Comparison of ENCODE assay signal across 10 mouse cellular contexts in the genomic region with DNA sequence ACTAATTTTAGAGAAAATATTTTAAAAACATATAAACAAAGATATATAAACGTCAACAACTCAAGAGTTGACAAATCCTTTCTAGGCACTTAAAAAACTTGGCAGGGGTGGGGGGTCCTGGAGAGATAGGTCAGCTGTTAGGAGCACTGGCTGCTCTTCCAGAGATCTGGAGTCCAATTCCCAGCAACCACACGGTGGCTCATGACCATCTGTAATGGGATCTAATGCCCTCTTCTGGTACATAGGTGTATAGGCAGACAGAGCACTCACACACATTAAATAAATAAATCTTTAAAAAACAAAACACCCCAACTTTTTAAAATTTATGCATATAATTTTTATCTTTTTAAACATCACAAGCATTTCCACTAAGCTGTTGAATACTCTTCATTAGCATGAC. TPM values are rescaled to one million over a fixed set of nuclear protein-coding genes. Genes with fewer than 3 reads are reported as not detected.
DNase-seq lines count a peak whose midpoint lies in the region; ATAC-seq and TF ChIP-seq lines count a peak whose summit lies in the region.
"Had no signal": no experiment of that assay in that cellular context is flagged by ENCODE, and none has a peak within 500 bp of the region (broad histone marks: within the 10 kb centered on the region; RNA-seq: fewer than 3 reads in every experiment).

No protein-coding gene starts in this region.

- peak; percentile 62 for TF ChIP-seq CTCF in forebrain, postnatal 0 days (IDR thresholded peaks at IDR 0.05; ENCODE audit: low read depth)
- peak; percentile 48 for TF ChIP-seq CTCF in liver, adult 2 months (IDR thresholded peaks at IDR 0.05; ENCODE audit: low read depth, low read length)

- H3K9ac ChIP-seq in forebrain, postnatal 0 days = no peak overlapping the region
- H3K9ac ChIP-seq in forebrain, embryonic 13.5 days = no peak overlapping the region
- no peak overlapping the region for H3K9ac ChIP-seq in liver, adult 2 months (ENCODE audit: low read depth, low read length)
- no peak overlapping the region for H3K9ac ChIP-seq in liver, embryonic 12.5 days

- no peak for TF ChIP-seq POLR2A in liver, adult 2 months (IDR thresholded peaks at IDR 0.05; ENCODE audit: extremely low read depth, insufficient read depth, low read length)

- DNase-seq in forebrain, postnatal 0 days = no peak
- DNase-seq in liver, adult 2 months (ENCODE audit: extremely low read depth, low read depth, low spot score) = peak; percentile 38
- peak; percentile 37 for DNase-seq in MN1 (ENCODE audit: low spot score)
- DNase-seq in layer of hippocampus, adult 9-10 months (ENCODE audit: low spot score) = no peak
- DNase-seq: layer of hippocampus, adult 9-11 months had no signal

- no peak overlapping the region for H3K4me3 ChIP-seq in forebrain, postnatal 0 days (ENCODE audit: low read depth, low read length)
- no peak overlapping the region for H3K4me3 ChIP-seq in forebrain, embryonic 13.5 days
- no peak overlapping the region for H3K4me3 ChIP-seq in liver, adult 2 months (ENCODE audit: insufficient read depth, low read depth, low read length)
- no peak overlapping the region for H3K4me3 ChIP-seq in liver, embryonic 12.5 days

- H3K27me3 ChIP-seq in forebrain, postnatal 0 days (ENCODE audit: insufficient read depth, low read length) = no peaks in the 10 kb centered on the region
- no peaks in the 10 kb centered on the region for H3K27me3 ChIP-seq in forebrain, embryonic 13.5 days
- H3K27me3 ChIP-seq in liver, adult 2 months (ENCODE audit: control insufficient read depth, insufficient read depth, low read length) = no peaks in the 10 kb centered on the region
- H3K27me3 ChIP-seq in liver, embryonic 12.5 days (replicated peaks) = no peaks in the 10 kb centered on the region

- WGBS in forebrain, postnatal 0 days = 13% methylated on average over 2 of the region's 2 CpGs
- 11% methylated on average over 2 of the region's 2 CpGs for WGBS in forebrain, embryonic 13.5 days
- 18% methylated on average over 2 of the region's 2 CpGs for WGBS in liver, adult 2 months
- WGBS in liver, embryonic 12.5 days (ENCODE audit: insufficient replicate concordance) = 13% methylated on average over 2 of the region's 2 CpGs

- H3K4me2 ChIP-seq in forebrain, postnatal 0 days (ENCODE audit: low read depth) = no peak overlapping the region
- H3K4me2 ChIP-seq in forebrain, embryonic 13.5 days = no peak overlapping the region
- H3K4me2 ChIP-seq in liver, embryonic 12.5 days = no peak overlapping the region
- H3K4me2 ChIP-seq: heart, embryonic 11.5 days had no signal

- ATAC-seq in forebrain, postnatal 0 days = peak; percentile 38; the same call in 1 of the 2 replicates
- ATAC-seq in forebrain, embryonic 13.5 days = no peak
- ATAC-seq in liver, embryonic 12.5 days = no peak
- peak; percentile 45; the same call in 1 of the 2 replicates for ATAC-seq in megakaryocyte progenitor cell, adult 5-6 weeks (replicated peaks; ENCODE audit: poor library complexity)
- no peak for ATAC-seq in monocyte, adult 5-6 weeks (replicated peaks; ENCODE audit: insufficient number of reproducible peaks, low FRiP score, low TSS enrichment, poor library complexity, severe bottlenecking)

- no peaks in the 10 kb centered on the region for H3K4me1 ChIP-seq in forebrain, postnatal 0 days (ENCODE audit: insufficient read depth)
- peaks cover 12% of the 10 kb centered on the region for H3K4me1 ChIP-seq in forebrain, embryonic 13.5 days
- peaks cover 2% of the 10 kb centered on the region for H3K4me1 ChIP-seq in liver, adult 2 months (ENCODE audit: control insufficient read depth, insufficient read depth, low read length)
- peaks cover 20% of the 10 kb centered on the region for H3K4me1 ChIP-seq in liver, embryonic 12.5 days

- no peaks in the 10 kb centered on the region for H3K79me2 ChIP-seq in liver, adult 2 months (ENCODE audit: control insufficient read depth, insufficient read depth, low read length)

- H3K9me3 ChIP-seq in forebrain, postnatal 0 days (ENCODE audit: low read length) = no peaks in the 10 kb centered on the region
- no peaks in the 10 kb centered on the region for H3K9me3 ChIP-seq in forebrain, embryonic 13.5 days (replicated peaks)
- H3K9me3 ChIP-seq in liver, embryonic 12.5 days (replicated peaks) = no peaks in the 10 kb centered on the region

- H3K27ac ChIP-seq in forebrain, postnatal 0 days (ENCODE audit: low read depth, low read length) = no peak overlapping the region
- H3K27ac ChIP-seq in forebrain, embryonic 13.5 days = no peak overlapping the region
- H3K27ac ChIP-seq in liver, adult 2 months (replicated peaks; ENCODE audit: insufficient read depth, low read depth, low read length) = no peak overlapping the region
- no peak overlapping the region for H3K27ac ChIP-seq in liver, embryonic 12.5 days

- H3K36me3 ChIP-seq in forebrain, postnatal 0 days (ENCODE audit: insufficient read depth) = no peaks in the 10 kb centered on the region
- no peaks in the 10 kb centered on the region for H3K36me3 ChIP-seq in forebrain, embryonic 13.5 days (ENCODE audit: poor library complexity, severe bottlenecking)
- H3K36me3 ChIP-seq in liver, adult 2 months (ENCODE audit: control insufficient read depth, insufficient read depth, low read length) = no peaks in the 10 kb centered on the region
- no peaks in the 10 kb centered on the region for H3K36me3 ChIP-seq in liver, embryonic 12.5 days

RNA-seq across cellular contexts. Expression of a gene that starts 5.4 kb away (rescaled TPM):
- total RNA-seq in forebrain, postnatal 0 days (2014; rRNA removed) = 88.8 and 97.3 TPM in 2 replicates
- polyA plus RNA-seq in forebrain, postnatal 0 days (2015; fragmentation: Nextera tagmentation; extraction: Ambion mirVana) = 45.1 and 51.3 TPM in 2 replicates
- 45.1 and 48.7 TPM in 2 replicates for polyA plus RNA-seq in forebrain, embryonic 13.5 days (2015; fragmentation: Nextera tagmentation; extraction: Ambion mirVana)
- total RNA-seq in liver, adult 2 months (2014; rRNA removed) = 22.2 and 23.5 TPM in 2 replicates
- 5.9 TPM in 2 replicates for polyA plus RNA-seq in liver, adult 2 months (2012; rRNA removed)
- 27.7 and 28.9 TPM in 2 replicates for polyA plus RNA-seq in liver, embryonic 12.5 days (2016; fragmentation: Nextera tagmentation; extraction: Ambion mirVana)
- 54.8 and 59.4 TPM in 2 replicates for total RNA-seq in megakaryocyte progenitor cell, adult 5-6 weeks (2015)
- total RNA-seq in megakaryocyte progenitor cell, adult 5-6 weeks (2017) = 72.6 and 86.9 TPM in 2 replicates
- total RNA-seq in monocyte, adult 5-6 weeks (2017) = 32.9 to 43.6 TPM (median 40.7 TPM) in 3 replicates

RNA-seq across cellular contexts. Expression of a gene that starts 40.9 kb away (rescaled TPM):
- total RNA-seq in forebrain, postnatal 0 days (2014; rRNA removed) = 31.9 and 52.4 TPM in 2 replicates
- polyA plus RNA-seq in forebrain, postnatal 0 days (2015; fragmentation: Nextera tagmentation; extraction: Ambion mirVana) = 23.9 and 26.8 TPM in 2 replicates
- 35.8 and 37.7 TPM in 2 replicates for polyA plus RNA-seq in forebrain, embryonic 13.5 days (2015; fragmentation: Nextera tagmentation; extraction: Ambion mirVana)
- 9.1 and 10.9 TPM in 2 replicates for total RNA-seq in liver, adult 2 months (2014; rRNA removed)
- polyA plus RNA-seq in liver, adult 2 months (2012; rRNA removed) = 4.2 and 7.9 TPM in 2 replicates
- 10.4 and 11.8 TPM in 2 replicates for polyA plus RNA-seq in liver, embryonic 12.5 days (2016; fragmentation: Nextera tagmentation; extraction: Ambion mirVana)
- total RNA-seq in megakaryocyte progenitor cell, adult 5-6 weeks (2015) = 69.1 and 83.8 TPM in 2 replicates
- 23.5 and 26.0 TPM in 2 replicates for total RNA-seq in megakaryocyte progenitor cell, adult 5-6 weeks (2017)
- 40.2 to 72.1 TPM (median 41.5 TPM) in 3 replicates for total RNA-seq in monocyte, adult 5-6 weeks (2017)

Comparison
In these comparisons a context has a peak if more than half of its experiments do, and no peak if none do; other contexts are left out.
1. ATAC-seq: peak in forebrain, postnatal 0 days (single experiment) and megakaryocyte progenitor cell, adult 5-6 weeks (single experiment); none in forebrain, embryonic 13.5 days (single experiment), liver, embryonic 12.5 days (single experiment) and monocyte, adult 5-6 weeks (single experiment).
2. DNase-seq: peak in liver, adult 2 months (single experiment) and MN1 (single experiment); none in forebrain, postnatal 0 days (single experiment) and layer of hippocampus, adult 9-10 months (single experiment).